Mouse (Mus musculus): ENCODE results near the gene B3gnt2. TPM values are rescaled to one million over a fixed set of nuclear protein-coding genes. Genes with fewer than 3 reads are reported as not detected.

B3gnt2 gene
- polyA plus RNA-seq, 1 experiment from 2014 or later: 4.8 TPM

DNA sequence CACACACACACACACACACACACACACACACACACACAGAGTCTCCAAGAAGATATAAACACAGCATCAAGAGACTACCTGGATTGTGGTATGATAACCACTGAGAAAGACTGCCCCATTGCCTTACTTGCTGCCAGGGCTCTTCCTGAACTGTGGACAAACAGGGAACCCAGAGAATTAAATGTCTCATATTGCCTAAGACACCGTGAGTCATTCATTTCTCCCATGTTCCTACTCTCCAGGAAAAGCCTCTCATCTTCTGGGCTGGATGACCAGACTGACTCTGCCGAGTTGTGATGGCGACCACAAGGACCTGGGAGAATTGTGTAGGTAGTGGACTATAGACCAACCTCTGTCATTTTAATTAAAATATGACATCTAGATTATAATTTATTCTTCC is 149.4 kb downstream of the B3gnt2 start:
- DNase-seq: no peak
- no peak overlapping the region for H3K9ac ChIP-seq
- no peak overlapping the region for H3K4me2 ChIP-seq
- H3K4me1 ChIP-seq (replicated peaks): no peaks in the 10 kb centered on the region
- H3K27ac ChIP-seq: no peak overlapping the region
- H3K36me3 ChIP-seq: no peaks in the 10 kb centered on the region
- no peaks in the 10 kb centered on the region for H3K9me3 ChIP-seq (replicated peaks)
- WGBS (ENCODE audit: insufficient replicate concordance): 63% methylated on average over 3 of the region's 3 CpGs
- H3K27me3 ChIP-seq: no peaks in the 10 kb centered on the region
- no peak overlapping the region for H3K4me3 ChIP-seq (replicated peaks)
- ATAC-seq (ENCODE audit: low read depth): no peak

DNA sequence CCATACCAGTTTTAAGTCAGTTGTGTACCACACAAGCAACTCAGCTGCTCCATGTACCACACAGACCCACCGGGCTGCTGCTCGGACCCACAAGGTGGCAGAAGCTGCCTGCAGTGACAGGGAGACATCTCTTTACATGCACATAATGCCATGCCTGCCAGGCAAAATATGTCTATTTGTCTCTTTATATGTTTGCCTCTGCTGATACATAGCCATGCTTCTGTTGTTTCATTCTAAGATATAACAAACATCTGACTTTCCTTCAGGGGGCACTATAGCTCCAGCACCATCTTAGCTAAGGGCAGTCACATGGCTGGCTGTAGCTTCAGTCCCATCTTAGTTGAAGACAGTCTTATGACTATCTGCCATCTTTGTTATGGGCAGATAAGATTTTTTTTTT is 150.2 kb downstream of the B3gnt2 start:
- Histone ChIP-seq H3K9me3 (replicated peaks) (no peaks in the 10 kb centered on the region), H3K4me2 (no peak overlapping the region), H3K4me1 (replicated peaks) (no peaks in the 10 kb centered on the region), H3K4me3 (replicated peaks) (no peak overlapping the region), H3K27ac (no peak overlapping the region), H3K27me3 (no peaks in the 10 kb centered on the region), H3K36me3 (no peaks in the 10 kb centered on the region), H3K9ac (no peak overlapping the region)
- ATAC-seq (ENCODE audit: low read depth) (no peak), DNase-seq (no peak)
- 67% methylated on average over 2 of the region's 2 CpGs for WGBS (ENCODE audit: insufficient replicate concordance)

Other genes with a start within 250 kb of the B3gnt2 start
- 2.2 and 2.8 TPM in 2 replicates for gene Zrsr1, start 111.0 kb upstream of the B3gnt2 start, polyA plus RNA-seq (2015; fragmentation: Nextera tagmentation; extraction: Ambion mirVana)
- gene Gm28048, start 121.1 kb upstream of the B3gnt2 start, polyA plus RNA-seq (2015; fragmentation: Nextera tagmentation; extraction: Ambion mirVana): 6.8 and 9.0 TPM in 2 replicates
- gene Commd1, start 121.4 kb upstream of the B3gnt2 start, polyA plus RNA-seq (2015; fragmentation: Nextera tagmentation; extraction: Ambion mirVana): 209 and 224 TPM in 2 replicates
- 206 and 239 TPM in 2 replicates for gene Cct4, start 129.6 kb upstream of the B3gnt2 start, polyA plus RNA-seq (2015; fragmentation: Nextera tagmentation; extraction: Ambion mirVana)
- 0.51 and 1.6 TPM in 2 replicates for gene Fam161a, start 146.6 kb upstream of the B3gnt2 start, polyA plus RNA-seq (2015; fragmentation: Nextera tagmentation; extraction: Ambion mirVana)